Mouse (Mus musculus) Patski (cell line): ENCODE data around the gene Sox18. TPM values are rescaled to one million over a fixed set of nuclear protein-coding genes. Genes with fewer than 3 reads are reported as not detected.
A peak's percentile ranks its signal among the peaks of the same experiment; 100 is the strongest.

Source experiments
- ATAC-seq: fragments of 100-300 bp; one replicate; pipeline ENCODE4 v1.8.0; 2021
- CTCF ChIA-PET: fragments of 350-600 bp; sonication (Branson Sonifier 250); formaldehyde crosslinking; loops from one replicate; lab custom pipeline; 2022; ENCODE audit warnings: inconsistent platforms; lab: Charles Lee
- POLR2A ChIA-PET: fragments of 350-600 bp; sonication (Branson Sonifier 250); formaldehyde crosslinking; loops from one replicate; lab custom pipeline; 2022; ENCODE audit warnings: antibody characterized with exemption, inconsistent platforms; lab: Charles Lee
- DNase-seq: peaks from one replicate; pipeline ENCODE4 v3.0.0-alpha.2; 2011; ENCODE audit warnings: low read depth, low spot score
- H3K27me3 ChIP-seq: fragments of 371-371 bp; one replicate; pipeline ENCODE4 v1.5.1; 2021
- CTCF ChIP-seq: fragments of 100-300 bp; IDR thresholded peaks from one replicate; pipeline ENCODE4 v1.5.1; 2021
- in situ Hi-C: fragments of 300-500 bp; cut with MboI; formaldehyde crosslinking; loops from 3 replicates; pipeline ENCODE4 v1.11.1; 2018; ENCODE audit warnings: low pct_unique_long_range_greater_than_20kb, mixed read lengths
- polyA plus RNA-seq: library from polyadenylated mRNA; unstranded; gene quantifications from one replicate; pipeline ENCODE4 v1.2.3, GENCODE M21; 2021

The Sox18 gene
- 0.04 TPM for polyA plus RNA-seq

DNA sequence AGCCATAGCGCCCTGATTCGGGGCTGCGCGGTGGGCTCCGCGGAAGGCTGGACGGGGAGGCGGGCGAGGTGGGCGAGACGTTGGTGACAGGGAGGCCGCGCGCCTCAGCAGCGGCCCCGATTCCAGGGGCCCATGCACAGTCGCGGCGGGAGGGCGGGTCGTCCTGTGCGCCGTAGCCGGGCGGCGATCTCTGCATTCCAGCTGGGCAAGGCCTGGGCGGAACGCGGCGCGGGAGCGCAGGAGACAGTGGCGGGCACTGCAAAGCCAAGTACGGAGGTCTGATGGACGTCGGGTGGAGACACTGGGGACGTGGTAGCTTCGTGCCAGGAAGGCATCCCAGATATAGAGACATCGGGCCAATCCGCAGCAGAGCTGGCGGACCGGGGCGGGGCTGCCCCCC, at the start of gene Sox18:
TSS of gene Sox18 (minus strand) at position 315 of the 400 bp plus-strand sequence.
- in situ Hi-C loops = no loop called here
- POLR2A ChIA-PET = no interaction called here

DNA sequence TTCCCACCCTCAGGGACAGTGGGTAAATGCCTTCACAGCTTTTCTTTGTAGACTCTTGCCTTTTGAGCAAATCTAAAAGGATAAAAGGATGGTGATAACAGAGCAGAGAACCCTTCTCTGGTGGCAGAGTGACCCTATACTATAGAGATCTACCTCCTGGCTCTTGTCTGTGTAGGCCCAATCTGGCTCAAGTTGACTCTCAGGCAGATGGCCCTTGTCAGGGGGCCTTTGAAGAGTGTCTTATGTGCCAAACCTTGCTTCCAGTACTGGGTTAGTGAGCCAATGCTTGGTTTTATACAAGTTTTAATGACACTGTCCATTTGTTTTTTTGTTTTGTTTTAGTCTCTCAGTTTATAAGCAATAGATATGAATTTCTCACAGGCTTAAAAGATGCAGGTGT, 49.8 kb upstream of the Sox18 start:
- ChIA-PET CTCF (no interaction called here), POLR2A (no interaction called here)
- TF ChIP-seq CTCF = no peak
- DNase-seq (no peak), ATAC-seq (no peak)
- in situ Hi-C loops = loop anchor here (5.0 kb wide), 1 partner anchor 146 kb away; no protein-coding TSS in a partner anchor
- H3K27me3 ChIP-seq = peaks cover 33% of the 10 kb centered on the region

More for the DNA sequence above, at the start of gene Sox18:
- peaks cover 52% of the 10 kb centered on the region for H3K27me3 ChIP-seq
- ATAC-seq (no peak), DNase-seq (no peak)
- no peak for TF ChIP-seq CTCF
- CTCF ChIA-PET = no interaction called here

DNA sequence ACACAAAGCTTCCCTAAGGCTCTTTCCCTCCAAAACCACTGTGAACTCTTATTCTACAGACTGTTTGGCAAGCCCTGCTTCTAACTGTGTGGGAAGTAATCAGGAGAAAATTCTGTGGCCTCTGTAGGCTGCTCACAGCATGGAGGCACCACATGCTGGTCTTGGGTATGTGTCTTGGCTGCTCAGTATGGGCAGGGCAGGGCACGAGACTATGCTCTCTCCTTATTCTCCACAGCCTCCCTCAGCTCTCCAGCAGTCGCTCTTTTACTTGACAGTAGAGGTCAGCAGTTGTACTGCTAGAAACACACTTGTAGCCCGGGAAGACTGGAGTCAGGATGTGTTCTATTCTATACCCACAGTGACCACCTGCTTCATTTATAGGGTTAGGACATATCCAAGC, 48.6 kb upstream of the Sox18 start:
- H3K27me3 ChIP-seq = peaks cover 34% of the 10 kb centered on the region
- no peak for TF ChIP-seq CTCF
- in situ Hi-C loops = loop anchor here (5.0 kb wide), 1 partner anchor 147 kb away; no protein-coding TSS in a partner anchor
- ChIA-PET POLR2A (no interaction called here), CTCF (no interaction called here)
- no peak for DNase-seq
- no peak for ATAC-seq

DNA sequence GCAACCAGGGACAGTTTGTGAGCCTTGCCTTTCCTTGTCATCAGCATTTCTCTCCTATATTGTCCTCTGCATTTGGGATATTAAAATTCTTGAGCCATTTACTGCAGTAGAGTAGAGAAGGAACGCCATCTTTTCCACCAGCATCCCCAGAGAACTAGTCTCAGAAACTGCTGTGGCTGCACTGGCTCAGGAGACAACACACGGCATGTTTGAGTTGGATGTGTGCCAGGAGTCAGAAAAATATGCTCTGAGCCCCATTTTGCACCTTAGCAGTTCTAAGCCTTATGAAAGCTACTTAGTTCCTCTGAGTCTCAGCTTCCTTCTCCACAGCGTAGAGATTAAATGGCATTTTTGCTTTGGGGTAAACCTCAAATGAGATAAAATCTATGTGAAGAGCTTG, 45.6 kb upstream of the Sox18 start:
- ATAC-seq = no peak
- no peak for TF ChIP-seq CTCF
- peaks cover 56% of the 10 kb centered on the region for H3K27me3 ChIP-seq
- DNase-seq = no peak
- CTCF ChIA-PET = no interaction called here
- POLR2A ChIA-PET = no interaction called here
- in situ Hi-C loops = no loop called here

DNA sequence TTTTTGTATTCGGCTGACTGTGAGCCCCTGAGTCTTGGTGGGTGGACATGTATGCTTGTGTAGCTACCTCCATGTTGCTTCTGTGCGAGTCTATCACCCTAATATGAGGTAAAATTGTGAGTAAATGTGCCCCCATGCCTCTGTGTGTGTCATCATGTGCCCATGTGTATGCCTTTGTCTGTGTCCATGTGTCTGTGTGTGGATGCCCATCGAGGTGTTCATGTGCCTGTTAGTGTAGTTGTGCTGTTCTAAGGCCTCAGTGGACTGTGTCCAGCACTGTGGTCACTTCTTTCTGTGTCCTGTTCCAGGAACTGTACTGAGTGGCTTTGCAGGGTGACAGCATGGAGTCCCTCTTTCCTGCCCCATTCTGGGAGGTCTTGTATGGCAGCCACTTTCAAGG, 43.9 kb upstream of the Sox18 start:
- DNase-seq (no peak), ATAC-seq (no peak)
- ChIA-PET POLR2A (no interaction called here), CTCF (no interaction called here)
- H3K27me3 ChIP-seq = peaks cover 57% of the 10 kb centered on the region
- in situ Hi-C loops = no loop called here
- TF ChIP-seq CTCF = no peak

DNA sequence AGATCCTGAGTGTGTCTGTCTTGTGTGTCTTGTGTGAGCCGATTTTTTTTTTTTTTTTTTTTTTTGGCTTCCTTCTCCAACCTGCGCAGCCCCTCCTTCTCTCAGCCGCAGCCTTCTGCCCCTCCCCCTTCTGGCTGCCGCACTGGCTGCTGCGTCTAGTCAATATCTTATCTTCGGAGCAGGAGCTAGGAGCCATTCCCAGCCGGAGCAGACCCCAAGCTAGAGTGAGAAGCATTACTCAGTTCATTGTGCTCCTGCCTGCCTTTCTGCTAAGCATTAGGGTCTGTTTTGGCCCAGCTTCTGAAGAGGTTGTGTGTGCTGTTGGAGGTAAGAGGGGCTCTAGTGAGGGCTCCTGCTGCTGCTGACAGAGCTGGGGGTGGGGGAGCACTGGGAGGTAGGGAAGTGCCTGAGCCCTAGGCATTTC, 43.5 kb upstream of the Sox18 start, which contains the start of gene Oprl1:
TSS of gene Oprl1 (plus strand) at position 114 of the 424 bp plus-strand sequence.
- TF ChIP-seq CTCF = no peak
- peaks cover 55% of the 10 kb centered on the region for H3K27me3 ChIP-seq
- in situ Hi-C loops = no loop called here
- ATAC-seq (no peak), DNase-seq (no peak)
- CTCF ChIA-PET = no interaction called here
- POLR2A ChIA-PET = no interaction called here

DNA sequence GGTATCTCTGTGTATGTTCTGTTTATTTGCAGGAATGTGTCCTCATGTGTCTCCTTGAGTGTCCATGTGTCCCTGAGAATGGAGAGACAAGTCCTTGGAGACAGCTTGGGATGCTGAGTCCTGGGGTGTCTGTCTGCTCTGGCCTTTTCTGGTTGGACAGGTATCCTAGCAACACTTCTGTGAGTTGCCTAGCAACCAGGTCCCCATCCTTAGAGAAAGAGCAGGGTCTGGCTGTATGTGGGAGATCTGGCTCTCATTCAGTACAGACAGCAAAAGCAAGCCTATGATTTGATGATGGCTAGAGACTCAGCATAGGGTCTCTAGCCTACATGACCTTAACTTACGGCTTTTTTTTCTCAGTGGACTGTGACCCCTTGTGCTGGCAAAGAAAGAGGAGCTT, 42.3 kb upstream of the Sox18 start:
- ATAC-seq = no peak
- ChIA-PET CTCF (no interaction called here), POLR2A (no interaction called here)
- DNase-seq = no peak
- no peak for TF ChIP-seq CTCF
- H3K27me3 ChIP-seq = peaks cover 61% of the 10 kb centered on the region
- in situ Hi-C loops = no loop called here

DNA sequence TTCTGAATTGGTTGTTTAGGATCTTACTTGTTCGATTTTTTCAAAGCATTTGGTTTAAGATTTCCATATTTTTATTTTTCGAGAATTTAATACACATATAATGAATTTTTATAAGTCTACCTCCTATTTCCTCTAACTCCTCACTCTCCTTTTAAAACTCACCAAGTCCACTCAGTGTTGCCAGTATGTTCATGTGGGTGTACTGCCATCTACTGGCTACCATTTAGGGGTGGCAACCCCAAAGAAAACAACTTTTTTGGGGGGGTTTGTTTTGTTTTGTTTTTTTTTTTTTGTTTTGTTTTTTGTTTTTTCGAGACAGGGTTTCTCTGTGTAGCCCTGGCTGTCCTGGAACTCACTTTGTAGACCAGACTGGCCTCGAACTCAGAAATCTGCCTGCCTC, 35.2 kb upstream of the Sox18 start:
- in situ Hi-C loops = no loop called here
- POLR2A ChIA-PET = no interaction called here
- peaks cover 60% of the 10 kb centered on the region for H3K27me3 ChIP-seq
- peak; percentile 71 for TF ChIP-seq CTCF
- DNase-seq = no peak
- ATAC-seq = no peak
- CTCF ChIA-PET = interaction anchor here (1.0 to 1.8 kb wide), 4 partner anchors 25 to 203 kb away, joined by 3 to 9 read pairs (median 4); no protein-coding TSS in a partner anchor

DNA sequence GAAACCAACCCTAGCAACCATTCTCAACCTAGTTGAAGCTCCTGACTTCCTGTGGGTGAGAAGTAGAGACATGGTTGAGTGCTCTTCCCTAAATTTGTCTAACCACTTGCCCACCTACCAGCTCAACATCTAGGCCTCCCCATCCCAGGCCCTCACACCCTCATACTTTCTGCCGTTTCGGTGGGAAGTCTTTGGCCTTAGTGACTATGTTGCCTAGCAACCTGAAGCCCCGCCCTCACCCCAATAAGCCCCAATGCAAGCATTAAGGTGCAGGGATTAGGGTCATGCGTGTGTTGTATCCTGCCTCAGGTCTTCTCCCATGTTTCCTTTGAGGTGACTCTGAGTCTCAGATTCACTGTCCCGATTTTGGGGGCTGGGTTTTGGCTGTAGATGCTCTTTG, 26.8 kb upstream of the Sox18 start, which contains the start of gene Lkaaear1:
TSS of gene Lkaaear1 (minus strand) at position 202 of the 400 bp plus-strand sequence.
- H3K27me3 ChIP-seq = peaks cover 15% of the 10 kb centered on the region
- TF ChIP-seq CTCF = no peak
- DNase-seq (no peak), ATAC-seq (no peak)
- ChIA-PET POLR2A (no interaction called here), CTCF (interaction anchor here (0.7 to 1.2 kb wide), 2 partner anchors 11 to 19 kb away, joined by 3 read pairs; no protein-coding TSS in a partner anchor)
- in situ Hi-C loops = no loop called here

DNA sequence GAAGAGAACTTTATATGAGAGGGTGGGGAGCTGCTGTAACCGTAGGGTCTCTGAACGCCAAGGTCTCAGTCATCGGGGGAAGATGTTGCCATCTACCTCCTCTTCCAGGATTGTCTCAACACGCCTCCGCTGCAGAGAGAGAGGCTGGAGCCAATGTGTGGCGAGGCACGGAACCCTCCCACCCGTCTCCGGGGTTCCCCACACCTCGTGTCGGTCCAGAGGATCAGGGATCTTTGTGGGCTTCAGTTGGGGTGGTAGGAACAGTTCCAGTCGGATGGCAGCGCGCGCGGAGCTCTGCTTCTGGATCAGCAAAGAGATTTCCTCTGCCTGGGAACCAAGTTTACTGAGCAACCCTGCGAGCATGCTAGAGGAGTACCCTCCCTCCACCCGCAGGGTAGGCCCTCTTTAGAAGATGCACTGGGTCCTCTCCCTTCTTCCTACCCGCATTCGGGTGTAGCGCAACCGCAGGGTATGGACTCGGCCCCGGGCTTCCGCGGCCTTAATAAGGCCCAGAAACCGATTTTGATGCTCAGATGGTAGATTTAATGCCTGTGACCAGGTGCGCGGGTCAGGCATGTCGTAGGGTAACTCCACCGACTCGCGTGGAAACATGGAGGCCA, 25.5 kb upstream of the Sox18 start:
- ChIA-PET CTCF (no interaction called here), POLR2A (no interaction called here)
- TF ChIP-seq CTCF = no peak
- H3K27me3 ChIP-seq = peaks cover 1% of the 10 kb centered on the region
- in situ Hi-C loops = no loop called here
- no peak for ATAC-seq
- no peak for DNase-seq

DNA sequence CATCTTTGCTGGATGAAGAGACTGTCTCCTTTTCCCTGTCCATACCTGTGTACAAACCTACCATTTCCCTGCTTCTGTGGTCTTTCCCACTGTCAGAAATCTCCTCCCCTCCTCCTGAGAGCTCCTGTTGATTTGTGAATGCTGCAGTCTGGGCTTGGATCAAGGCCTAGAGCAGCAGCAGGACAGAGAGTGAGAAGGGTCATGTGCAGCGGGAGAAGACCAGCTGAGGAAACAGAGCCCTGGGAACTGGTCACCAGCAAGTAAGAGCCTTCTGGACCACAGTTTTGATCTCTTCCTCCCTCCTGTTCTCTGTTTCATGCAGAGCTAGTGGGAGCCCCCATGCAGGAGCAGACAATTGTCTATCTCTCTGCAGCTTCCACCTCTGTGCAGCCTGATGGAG, 24.3 kb upstream of the Sox18 start:
- DNase-seq (no peak), ATAC-seq (no peak)
- CTCF ChIA-PET = interaction anchor here (1.1 kb wide), 1 partner anchor 12 kb away, joined by 5 read pairs; no protein-coding TSS in a partner anchor
- TF ChIP-seq CTCF = no peak
- POLR2A ChIA-PET = no interaction called here
- in situ Hi-C loops = no loop called here
- no peaks in the 10 kb centered on the region for H3K27me3 ChIP-seq

DNA sequence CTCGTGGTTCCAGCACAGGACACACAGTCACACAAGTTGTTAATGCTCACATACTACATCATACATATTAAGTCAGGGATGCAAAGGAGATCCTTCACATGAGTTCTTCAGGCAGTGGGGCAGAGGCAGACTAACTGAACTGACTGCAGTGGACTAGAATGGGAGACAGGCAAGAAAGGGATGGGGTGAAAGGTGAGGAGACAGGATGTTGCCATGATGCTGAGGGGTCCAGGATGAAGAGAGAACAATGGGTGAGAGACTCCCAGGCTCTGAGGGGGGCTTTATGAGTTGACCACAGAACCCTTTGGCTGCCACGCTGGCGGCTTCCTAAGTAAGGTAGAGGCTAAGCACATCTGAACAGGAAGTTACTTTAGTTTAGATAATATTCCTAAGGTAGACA, 23.1 kb upstream of the Sox18 start:
- no peak for TF ChIP-seq CTCF
- ATAC-seq = no peak

More for the DNA sequence above, 23.1 kb upstream of the Sox18 start:
- POLR2A ChIA-PET = no interaction called here
- in situ Hi-C loops = no loop called here
- CTCF ChIA-PET = no interaction called here
- no peaks in the 10 kb centered on the region for H3K27me3 ChIP-seq
- no peak for DNase-seq
